Mouse (Mus musculus): ENCODE data around the gene Hacl1.
A peak's percentile ranks its signal among the peaks of the same experiment; 100 is the strongest.

Hacl1 gene

GRCm38 (mm10) chr14:31640890-31641505 lies at the start of gene Hacl1, which contains the start of gene Btd:
Hacl1 (minus strand) TSS chr14:31641286.
Btd (plus strand) TSS chr14:31641028.
- peak; percentile 73 for DNase-seq (ENCODE audit: extremely low spot score, low read depth, low spot score)

- DNase-seq (ENCODE audit: extremely low spot score, low read depth, low spot score), result no peak
Measured at GRCm38 (mm10) chr14:31686231-31686630, 45.1 kb upstream of the Hacl1 start.

- DNase-seq (ENCODE audit: extremely low spot score, low read depth, low spot score), result no peak
Measured at GRCm38 (mm10) chr14:31685680-31686079, 44.6 kb upstream of the Hacl1 start.

- DNase-seq (ENCODE audit: extremely low spot score, low read depth, low spot score), result no peak
Measured at GRCm38 (mm10) chr14:31684343-31685040, 43.4 kb upstream of the Hacl1 start.

- DNase-seq (ENCODE audit: extremely low spot score, low read depth, low spot score), result no peak
Measured at GRCm38 (mm10) chr14:31683610-31684009, 42.5 kb upstream of the Hacl1 start.

GRCm38 (mm10) chr14:31681931-31682555 lies 41.0 kb upstream of the Hacl1 start:
- no peak for DNase-seq (ENCODE audit: extremely low spot score, low read depth, low spot score)

- no peak for DNase-seq (ENCODE audit: extremely low spot score, low read depth, low spot score)
Measured at GRCm38 (mm10) chr14:31681291-31681690, 40.2 kb upstream of the Hacl1 start.

GRCm38 (mm10) chr14:31680656-31681055 lies 39.6 kb upstream of the Hacl1 start:
- DNase-seq (ENCODE audit: extremely low spot score, low read depth, low spot score), result no peak

- no peak for DNase-seq (ENCODE audit: extremely low spot score, low read depth, low spot score)
Measured at GRCm38 (mm10) chr14:31671635-31672320, 30.7 kb upstream of the Hacl1 start.

GRCm38 (mm10) chr14:31669642-31670490 lies 28.8 kb upstream of the Hacl1 start:
- no peak for DNase-seq (ENCODE audit: extremely low spot score, low read depth, low spot score)

GRCm38 (mm10) chr14:31669161-31669611 lies 28.1 kb upstream of the Hacl1 start:
- DNase-seq (ENCODE audit: extremely low spot score, low read depth, low spot score), result no peak

- DNase-seq (ENCODE audit: extremely low spot score, low read depth, low spot score), result no peak
Measured at GRCm38 (mm10) chr14:31668326-31668725, 27.2 kb upstream of the Hacl1 start.

- DNase-seq (ENCODE audit: extremely low spot score, low read depth, low spot score), result no peak
Measured at GRCm38 (mm10) chr14:31667741-31668140, 26.7 kb upstream of the Hacl1 start.

GRCm38 (mm10) chr14:31666931-31667705 lies 26.0 kb upstream of the Hacl1 start:
- DNase-seq (ENCODE audit: extremely low spot score, low read depth, low spot score), result no peak

GRCm38 (mm10) chr14:31665566-31665940 lies 24.5 kb upstream of the Hacl1 start:
- DNase-seq (ENCODE audit: extremely low spot score, low read depth, low spot score), result no peak

- DNase-seq (ENCODE audit: extremely low spot score, low read depth, low spot score), result no peak
Measured at GRCm38 (mm10) chr14:31664903-31665565, 23.9 kb upstream of the Hacl1 start.

GRCm38 (mm10) chr14:31664100-31664902 lies 23.2 kb upstream of the Hacl1 start:
- DNase-seq (ENCODE audit: extremely low spot score, low read depth, low spot score), result no peak

- no peak for DNase-seq (ENCODE audit: extremely low spot score, low read depth, low spot score)
Measured at GRCm38 (mm10) chr14:31663376-31664099, 22.5 kb upstream of the Hacl1 start.

All from hindlimb bud, embryonic 11.5 days (tissue).